In the genomic region with DNA sequence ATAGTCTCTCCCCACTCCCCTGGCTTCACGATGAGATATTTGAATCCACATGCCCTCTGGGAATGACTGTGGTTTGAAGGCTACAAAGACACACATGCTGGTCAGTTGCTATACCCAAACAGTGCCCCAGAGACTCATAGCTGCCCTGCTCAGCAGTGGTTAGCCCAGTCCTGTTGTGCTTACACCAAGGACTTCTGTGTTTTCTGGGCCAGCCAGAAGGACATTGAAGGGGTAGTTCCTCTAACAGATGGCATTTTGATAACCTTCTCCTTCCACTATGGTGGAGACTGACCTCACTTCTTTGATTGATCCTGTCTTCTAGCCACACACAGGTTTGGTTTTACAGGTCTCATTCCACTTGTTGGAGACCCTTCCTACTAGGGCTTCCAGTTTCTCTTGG, we compare ENCODE assay signal across 9 mouse cellular contexts.
DNase-seq lines count a peak whose midpoint lies in the region; ATAC-seq and TF ChIP-seq lines count a peak whose summit lies in the region.
"Had no signal": no experiment of that assay in that cellular context is flagged by ENCODE, and none has a peak within 500 bp of the region (broad histone marks: within the 10 kb centered on the region; RNA-seq: fewer than 3 reads in every experiment).

No protein-coding gene starts in this region.

- H3K27ac ChIP-seq in gastrocnemius, adult 2 months: peak overlapping the region; percentile 55; the same call in 1 of the 2 replicates
- peak overlapping the region; percentile 68 for H3K27ac ChIP-seq in layer of hippocampus, adult 2 months
- H3K27ac ChIP-seq: liver, embryonic 14.5 days had no signal

- DNase-seq in gastrocnemius, adult 2 months: no peak
- DNase-seq in gastrocnemius, adult 18-20 months (ENCODE audit: low spot score): no peak
- DNase-seq in layer of hippocampus, adult 2 months (ENCODE audit: low spot score in 2 of 2): no peak
- DNase-seq in layer of hippocampus, adult 11-12 months (ENCODE audit: low spot score): no peak
- DNase-seq in cerebellum, postnatal 4 days (ENCODE audit: low spot score in 2 of 2): no peak
- no peak for DNase-seq in thymus, postnatal 36 days

- no peak overlapping the region for H3K4me3 ChIP-seq in gastrocnemius, adult 2 months
- no peak overlapping the region for H3K4me3 ChIP-seq in layer of hippocampus, adult 2 months

- no peak for TF ChIP-seq CTCF in gastrocnemius, adult 2 months (IDR thresholded peaks at IDR 0.05)
- no peak for TF ChIP-seq CTCF in layer of hippocampus, adult 2 months (conservative IDR thresholded peaks at IDR 0.05)

- ATAC-seq in granulocyte monocyte progenitor cell, adult 5-6 weeks (replicated peaks; ENCODE audit: poor library complexity, severe bottlenecking): peak; percentile 23; the same call in 1 of the 2 replicates
- peak; percentile 45; the same call in 1 of the 2 replicates for ATAC-seq in megakaryocyte, adult 5-6 weeks (ENCODE audit: poor library complexity, severe bottlenecking)

- intact Hi-C loops in gastrocnemius, adult 2 months (cut with DNase I): no loop called here
